Mouse (Mus musculus) retina, embryonic 14.5 days (tissue): ENCODE measurements around the gene Pomgnt1.
A peak's percentile ranks its signal among the peaks of the same experiment; 100 is the strongest.

Experiments
- DNase-seq: peaks from one replicate; pipeline ENCODE4 v3.0.0-alpha.2; 2015; ENCODE audit warnings: low spot score

Gene Pomgnt1

DNA sequence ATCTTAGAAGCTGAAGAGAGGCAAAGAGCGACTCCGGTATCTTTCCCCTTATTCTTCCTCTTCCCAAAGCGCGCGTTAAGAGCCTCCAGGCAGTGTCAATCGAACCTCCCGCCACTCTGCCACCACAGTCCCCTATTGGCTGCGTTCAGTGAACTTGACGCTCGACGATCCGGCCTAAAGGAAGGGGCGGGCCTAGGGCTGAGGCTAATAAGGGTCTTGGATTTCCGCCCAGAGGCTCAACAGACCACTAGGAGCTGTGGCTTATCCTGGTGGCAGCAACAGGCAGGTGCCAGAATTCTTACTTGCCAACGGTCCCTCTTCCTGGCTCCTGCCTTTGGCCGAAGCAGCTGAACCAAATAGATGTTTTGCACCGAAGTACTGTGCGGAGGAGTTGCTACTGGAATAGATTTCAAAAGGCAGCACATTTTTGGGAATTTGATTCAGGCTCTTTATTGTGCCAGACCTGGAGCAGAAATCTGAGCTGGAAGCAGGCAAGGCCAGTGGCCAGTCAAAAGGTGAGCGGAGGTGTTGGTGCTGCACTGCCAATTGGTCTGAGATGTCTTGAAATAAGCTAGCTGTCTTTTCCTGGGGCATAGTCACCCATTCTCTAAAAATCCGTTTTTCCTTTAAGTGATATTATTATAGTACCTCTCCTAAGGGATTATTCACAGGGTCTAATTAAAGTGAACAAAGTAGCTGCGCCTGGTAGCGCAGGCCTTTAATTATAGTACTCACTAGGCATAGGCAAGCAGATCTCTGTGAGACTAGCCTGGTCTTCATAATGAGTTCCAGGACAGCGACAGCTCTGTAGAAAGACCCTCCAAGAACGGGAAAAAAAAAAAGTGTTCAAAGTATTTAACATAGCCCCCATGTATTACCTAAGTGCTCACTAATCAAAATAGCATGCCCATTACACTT is at the start of gene Pomgnt1, which contains the start of gene Rad54l:
Gene Pomgnt1, plus strand, starts transcription at position 239 of the 918 bp plus-strand sequence.
Gene Rad54l, minus strand, starts transcription at position 89 of the 918 bp plus-strand sequence.
- DNase-seq, result peak; percentile 98

- DNase-seq, result peak; percentile 57
Measured at GRCm38 (mm10) chr4:116074145-116074675, 49.4 kb upstream of the Pomgnt1 start.

DNA sequence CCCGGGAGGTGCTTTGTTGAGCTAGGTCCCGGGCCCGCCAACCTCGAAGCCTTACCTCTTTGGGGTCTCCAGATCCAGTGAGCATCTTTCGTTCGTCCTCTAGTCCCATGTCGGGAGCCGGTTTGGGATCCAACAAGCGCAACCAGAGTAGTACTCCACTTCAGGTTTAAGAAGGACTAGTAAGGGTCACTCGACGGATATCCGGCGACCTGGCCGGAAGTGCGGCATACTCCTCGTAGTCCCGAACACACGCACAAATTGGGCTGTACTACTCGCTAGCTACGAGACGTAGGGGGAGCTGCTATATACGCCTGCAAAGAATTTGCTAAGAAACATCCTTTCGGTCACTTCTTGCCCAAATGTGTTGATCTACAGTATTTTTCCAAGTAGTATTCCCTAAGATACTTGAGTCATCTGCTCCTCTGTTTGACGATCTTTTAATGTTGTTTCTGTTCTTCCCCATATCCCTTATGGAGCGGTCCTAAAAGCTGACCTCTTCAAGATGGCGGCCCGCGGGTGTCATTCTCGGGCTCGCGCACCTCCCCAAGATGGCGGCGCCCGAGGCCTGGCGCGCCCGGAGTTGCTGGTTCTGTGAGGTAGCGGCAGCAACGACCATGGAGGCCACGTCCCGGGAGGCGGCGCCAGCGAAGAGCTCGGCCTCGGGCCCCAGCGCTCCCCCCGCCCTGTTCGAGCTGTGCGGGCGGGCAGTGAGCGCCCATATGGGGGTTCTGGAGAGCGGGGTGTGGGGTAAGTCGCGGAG is 48.6 kb upstream of the Pomgnt1 start, which contains the start of the genes Uqcrh and Lrrc41:
Gene Uqcrh, minus strand, starts transcription at position 211 of the 760 bp plus-strand sequence.
Gene Lrrc41, plus strand, starts transcription at position 409 of the 760 bp plus-strand sequence.
- DNase-seq, result peak; percentile 97

- peak; percentile 79 for DNase-seq
Measured at GRCm38 (mm10) chr4:116075631-116076368, 47.8 kb upstream of the Pomgnt1 start.

- peak; percentile 59 for DNase-seq
Measured at GRCm38 (mm10) chr4:116076369-116077231, 47.0 kb upstream of the Pomgnt1 start.

- DNase-seq, result peak; percentile 13
Measured at GRCm38 (mm10) chr4:116077240-116078095, 46.2 kb upstream of the Pomgnt1 start.

- DNase-seq, result no peak
Measured at GRCm38 (mm10) chr4:116088510-116089249, 35.0 kb upstream of the Pomgnt1 start.

- DNase-seq, result no peak
Measured at GRCm38 (mm10) chr4:116096291-116096690, 27.3 kb upstream of the Pomgnt1 start.

- no peak for DNase-seq
Measured at GRCm38 (mm10) chr4:116097211-116097610, 26.4 kb upstream of the Pomgnt1 start.

DNA sequence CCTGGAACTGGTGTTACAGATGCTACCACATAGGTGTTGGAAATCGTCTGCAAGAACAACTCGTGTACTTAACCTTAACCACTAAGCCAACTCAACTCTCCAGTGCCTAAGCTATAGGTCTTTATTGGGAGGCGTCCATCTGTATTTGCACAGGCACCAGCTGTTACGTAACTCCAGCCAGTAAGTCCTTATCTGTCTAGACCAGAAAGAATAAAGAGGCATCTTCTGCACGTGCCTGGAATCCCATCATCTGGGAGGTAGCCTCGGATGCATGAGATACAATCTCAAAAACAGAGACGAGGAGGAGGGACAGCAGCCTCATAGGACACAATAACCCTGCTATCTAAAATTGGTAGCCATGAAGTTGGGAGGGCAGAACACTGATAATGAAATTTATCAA is 22.7 kb upstream of the Pomgnt1 start:
- DNase-seq, result no peak

GRCm38 (mm10) chr4:116105278-116105677 is 18.4 kb upstream of the Pomgnt1 start:
- no peak for DNase-seq

DNA sequence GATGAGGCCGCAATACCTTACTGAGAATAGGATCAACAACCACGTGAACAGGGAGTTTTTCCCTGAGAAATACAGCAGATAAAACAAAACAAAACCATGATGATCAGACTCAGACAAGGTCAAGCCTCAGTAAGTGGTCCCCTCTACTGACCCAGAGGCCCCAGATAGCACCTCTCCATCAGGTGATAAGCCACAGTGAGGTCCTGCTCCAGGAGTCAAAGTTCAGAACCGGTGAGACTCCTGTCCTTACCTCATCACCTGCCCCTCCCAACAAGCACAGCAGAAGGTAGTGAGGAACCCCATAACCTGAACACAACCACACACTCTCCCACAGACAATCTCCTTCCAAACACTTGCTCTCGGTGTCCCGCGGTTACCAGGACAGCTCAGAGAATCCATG is 12.9 kb upstream of the Pomgnt1 start:
- DNase-seq, result no peak

GRCm38 (mm10) chr4:116111486-116111885 is 12.2 kb upstream of the Pomgnt1 start:
- DNase-seq, result peak; percentile 73

- no peak for DNase-seq
Measured at GRCm38 (mm10) chr4:116122762-116123161, 878 bp upstream of the Pomgnt1 start.

DNA sequence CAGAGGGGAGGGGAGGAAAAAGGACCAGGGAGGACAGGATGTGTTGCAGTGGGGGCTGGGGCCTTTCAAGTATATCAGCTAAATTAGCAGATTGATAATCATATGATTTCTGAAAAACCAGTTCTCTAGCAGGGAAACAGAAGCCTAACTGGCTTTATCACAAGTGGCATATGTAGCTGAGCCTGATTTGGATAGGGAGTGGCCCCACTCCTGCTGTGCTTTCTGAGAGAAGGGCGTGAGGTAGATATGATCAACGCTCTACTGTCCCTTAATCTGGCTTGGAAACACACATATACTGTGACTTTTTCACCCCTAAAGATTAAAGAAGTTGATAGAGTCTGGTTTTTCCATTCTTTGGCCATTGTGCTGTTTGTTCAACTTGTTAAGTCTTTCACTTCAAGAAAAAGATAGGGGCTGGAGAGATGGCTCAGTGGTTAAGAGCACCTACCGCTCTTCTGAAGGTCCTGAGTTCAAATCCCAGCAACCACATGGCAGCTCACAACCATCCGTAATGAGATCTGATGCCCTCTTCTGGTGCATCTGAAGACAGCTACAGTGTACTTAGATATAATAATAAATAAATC is 2.3 kb downstream of the Pomgnt1 start:
- no peak for DNase-seq

GRCm38 (mm10) chr4:116127956-116128355 is 4.3 kb downstream of the Pomgnt1 start:
- DNase-seq, result no peak

- DNase-seq, result no peak
Measured at GRCm38 (mm10) chr4:116133126-116133525, 9.5 kb downstream of the Pomgnt1 start.

DNA sequence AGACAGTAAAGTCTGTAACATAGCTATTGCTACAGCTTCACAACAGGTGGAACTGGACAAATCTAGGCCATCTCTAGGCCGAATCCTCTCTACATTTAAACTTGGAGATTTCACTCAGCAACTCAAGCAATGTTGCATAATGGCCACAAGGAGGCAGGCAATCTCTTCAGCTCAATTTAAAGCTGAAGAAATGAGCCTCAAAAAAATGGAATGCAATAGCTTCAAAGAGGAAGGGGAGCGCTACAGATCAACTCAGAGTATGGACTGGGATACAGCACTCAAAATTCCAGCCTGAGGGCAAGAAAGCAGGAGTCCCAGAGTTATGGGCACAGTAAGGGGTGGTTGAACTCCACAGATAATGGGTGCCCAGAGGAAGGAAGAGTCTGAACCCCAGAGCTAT is 11.3 kb downstream of the Pomgnt1 start:
- DNase-seq, result peak; percentile 78
